Mouse (Mus musculus) neural tube, embryonic 12.5 days (tissue): Measurements from ENCODE around the gene Emc1. TPM values are rescaled to one million over a fixed set of nuclear protein-coding genes. Genes with fewer than 3 reads are reported as not detected.
A peak's percentile ranks its signal among the peaks of the same experiment; 100 is the strongest.

Source experiments
- ATAC-seq: fragments of 200-750 bp; cut with Nextera tagmentation; 2 replicates; pipeline ENCODE4 v1.8.0; 2017; ENCODE audit warnings: low read depth, mild to moderate bottlenecking, moderate TSS enrichment, moderate library complexity; ENCODE audit not compliant: low FRiP score
- H3K27ac ChIP-seq: fragments of 300-500 bp; sonication (generic); 2 replicates; pipeline ENCODE4 v1.5.1; 2016
- H3K27me3 ChIP-seq: fragments of 300-500 bp; sonication (generic); replicated peaks from 2 replicates; pipeline ENCODE4 v1.6.1; 2016; ENCODE audit warnings: mild to moderate bottlenecking
- H3K36me3 ChIP-seq: fragments of 300-500 bp; sonication (generic); 2 replicates; pipeline ENCODE4 v1.6.1; 2016; ENCODE audit warnings: mild to moderate bottlenecking
- H3K4me1 ChIP-seq: fragments of 300-500 bp; sonication (generic); 2 replicates; pipeline ENCODE4 v1.6.1; 2016
- H3K4me2 ChIP-seq: fragments of 300-500 bp; sonication (generic); replicated peaks from 2 replicates; pipeline ENCODE4 v1.6.1; 2016; ENCODE audit warnings: mild to moderate bottlenecking
- H3K4me3 ChIP-seq: fragments of 300-500 bp; sonication (generic); 2 replicates; pipeline ENCODE4 v1.5.1; 2016
- H3K9ac ChIP-seq: fragments of 300-500 bp; sonication (generic); 2 replicates; pipeline ENCODE4 v1.6.1; 2016; ENCODE audit warnings: mild to moderate bottlenecking
- H3K9me3 ChIP-seq: fragments of 300-500 bp; sonication (generic); 2 replicates; pipeline ENCODE4 v1.6.1; 2016; ENCODE audit warnings: mild to moderate bottlenecking
- WGBS: fragments of 180-500 bp; shearing (Covaris S2); methylation state at CpG from one replicate; pipeline ENCODE4 v1.1.7; 2016; 5-methylcytosine and 5-hydroxymethylcytosine counted together
- polyA plus RNA-seq: library from polyadenylated mRNA; unstranded; fragments of >200 nt; fragmentation: Nextera tagmentation; extraction: Ambion mirVana; gene quantifications from 2 replicates; pipeline ENCODE4 v1.2.1, GENCODE M21; 2016

Gene Emc1
- 42.3 and 43.6 TPM in 2 replicates for polyA plus RNA-seq

DNA sequence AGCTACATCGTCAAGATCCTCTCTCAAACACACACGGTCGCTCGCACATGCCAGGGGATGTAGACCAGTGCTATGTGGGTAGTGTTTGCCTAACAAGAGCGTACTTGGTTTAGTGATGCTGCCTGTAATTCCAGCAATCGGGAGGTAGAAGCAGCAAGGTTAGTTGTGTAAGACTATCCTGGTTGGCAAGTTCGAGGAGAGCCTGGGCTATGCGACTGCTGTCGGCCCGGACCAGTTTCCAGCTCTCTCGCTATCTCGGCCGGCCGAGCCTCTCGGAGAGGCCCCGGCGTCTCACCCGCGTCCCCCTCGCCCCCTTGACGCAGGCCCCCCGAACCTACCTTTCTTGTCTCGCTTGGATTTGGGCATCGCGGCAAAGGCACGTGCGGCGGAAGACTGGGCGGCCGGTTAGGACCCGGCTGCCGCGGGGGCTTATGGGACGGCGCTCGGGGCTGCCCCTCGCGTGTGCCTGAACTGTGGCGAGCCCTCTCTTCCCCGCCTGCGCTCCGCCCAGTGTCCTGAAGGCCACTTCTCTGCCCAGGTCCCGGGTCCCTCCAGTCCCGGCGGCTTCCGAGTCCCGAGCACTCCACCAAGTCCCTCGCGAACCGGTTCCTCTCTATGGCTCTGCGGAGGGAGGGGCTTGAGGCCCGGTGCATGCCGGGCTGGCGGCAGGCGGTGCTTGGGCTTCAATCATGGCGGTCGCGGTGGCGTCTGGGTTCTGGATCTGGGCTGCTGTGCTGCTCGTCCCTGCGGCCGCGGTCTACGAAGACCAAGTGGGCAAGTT is at the start of gene Emc1, which contains the start of the genes Mrto4 and Ubr4:
Gene Emc1, plus strand, starts transcription at position 657 of the 781 bp plus-strand sequence.
Gene Mrto4, minus strand, starts transcription at position 646 of the 781 bp plus-strand sequence.
Gene Ubr4, plus strand, starts transcription at position 679 of the 781 bp plus-strand sequence.
- Histone ChIP-seq H3K4me1 (peaks cover 21% of the 10 kb centered on the region), H3K9ac (peak within 1 kb of the TSS; percentile 90), H3K4me3 (peak within 1 kb of the TSS; percentile 88), H3K36me3 (peaks cover 53% of the 10 kb centered on the region), H3K27ac (peak within 1 kb of the TSS; percentile 90), H3K9me3 (no peaks in the 10 kb centered on the region), H3K27me3 (no peaks in the 10 kb centered on the region), H3K4me2 (peak within 1 kb of the TSS; percentile 91)
- ATAC-seq: peak; percentile 95
- WGBS: under 1% methylated on average over 64 of the region's 64 CpGs

DNA sequence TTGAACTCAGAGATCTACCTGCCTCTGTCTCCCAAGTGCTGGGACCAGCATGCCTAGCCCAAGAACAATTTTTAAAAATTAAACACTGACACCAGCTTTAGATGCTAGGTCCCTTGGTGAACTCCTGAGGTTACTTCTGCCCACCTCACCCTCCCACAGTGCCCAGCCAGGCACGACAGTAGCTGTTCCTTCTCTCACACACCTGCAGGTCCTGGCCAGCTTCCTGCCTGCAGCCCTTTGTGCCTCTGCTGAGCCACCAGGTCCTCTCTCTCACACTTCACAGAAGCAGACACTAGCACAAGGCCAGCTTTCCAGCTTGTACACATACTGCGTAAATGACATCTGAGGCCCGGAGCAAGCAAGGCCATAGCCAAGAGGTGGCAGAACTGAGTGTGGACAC is 46.9 kb upstream of the Emc1 start:
- peaks cover 9% of the 10 kb centered on the region for H3K4me1 ChIP-seq
- no peak overlapping the region for H3K27ac ChIP-seq
- H3K4me2 ChIP-seq: no peak overlapping the region
- H3K4me3 ChIP-seq: no peak overlapping the region
- H3K9me3 ChIP-seq: no peaks in the 10 kb centered on the region
- H3K27me3 ChIP-seq: no peaks in the 10 kb centered on the region
- no peak overlapping the region for H3K9ac ChIP-seq
- no peak for ATAC-seq
- peaks cover 35% of the 10 kb centered on the region for H3K36me3 ChIP-seq
- 95% methylated on average over 3 of the region's 3 CpGs for WGBS

- Histone ChIP-seq H3K9ac (no peak overlapping the region), H3K4me2 (no peak overlapping the region)
- 89% methylated on average over 5 of the region's 5 CpGs for WGBS
Measured at GRCm38 (mm10) chr4:139307916-139308315, 44.5 kb upstream of the Emc1 start.

GRCm38 (mm10) chr4:139309651-139310050 is 42.7 kb upstream of the Emc1 start:
- peaks cover 20% of the 10 kb centered on the region for H3K4me1 ChIP-seq
- no peak overlapping the region for H3K27ac ChIP-seq
- H3K27me3 ChIP-seq: no peaks in the 10 kb centered on the region
- peaks cover 18% of the 10 kb centered on the region for H3K36me3 ChIP-seq
- H3K9ac ChIP-seq: peak overlapping the region; percentile 90
- no peaks in the 10 kb centered on the region for H3K9me3 ChIP-seq
- peak overlapping the region; percentile 90 for H3K4me3 ChIP-seq
- ATAC-seq: no peak
- 20% methylated on average over 6 of the region's 6 CpGs for WGBS
- H3K4me2 ChIP-seq: peak overlapping the region; percentile 99

More at GRCm38 (mm10) chr4:139307916-139308315, 44.5 kb upstream of the Emc1 start:
- no peaks in the 10 kb centered on the region for H3K9me3 ChIP-seq
- no peaks in the 10 kb centered on the region for H3K27me3 ChIP-seq
- peaks cover 15% of the 10 kb centered on the region for H3K36me3 ChIP-seq
- no peak for ATAC-seq
- no peak overlapping the region for H3K4me3 ChIP-seq
- H3K27ac ChIP-seq: no peak overlapping the region
- peaks cover 20% of the 10 kb centered on the region for H3K4me1 ChIP-seq

GRCm38 (mm10) chr4:139310171-139310898 is 42.1 kb upstream of the Emc1 start, which contains the start of the genes Pqlc2 and Akr7a5:
Pqlc2 (minus strand) TSS chr4:139310708.
Akr7a5 (plus strand) TSS chr4:139310744.
- Histone ChIP-seq H3K4me1 (peaks cover 20% of the 10 kb centered on the region), H3K9ac (peak within 1 kb of the TSS; percentile 90), H3K9me3 (no peaks in the 10 kb centered on the region), H3K4me3 (peak within 1 kb of the TSS; percentile 90), H3K36me3 (peaks cover 19% of the 10 kb centered on the region), H3K27ac (peak within 1 kb of the TSS; percentile 42; the same call in 1 of the 2 replicates), H3K27me3 (no peaks in the 10 kb centered on the region), H3K4me2 (peak within 1 kb of the TSS; percentile 99)
- ATAC-seq: peak; percentile 85
- under 1% methylated on average over 62 of the region's 63 CpGs for WGBS

- H3K4me1 ChIP-seq: peaks cover 20% of the 10 kb centered on the region
- peak overlapping the region; percentile 42; the same call in 1 of the 2 replicates for H3K27ac ChIP-seq
- no peaks in the 10 kb centered on the region for H3K27me3 ChIP-seq
- under 1% methylated on average over 53 of the region's 53 CpGs for WGBS
- H3K4me3 ChIP-seq: peak overlapping the region; percentile 90
- peak; percentile 26 for ATAC-seq
- peak overlapping the region; percentile 90 for H3K9ac ChIP-seq
- peak overlapping the region; percentile 99 for H3K4me2 ChIP-seq
- peaks cover 21% of the 10 kb centered on the region for H3K36me3 ChIP-seq
- H3K9me3 ChIP-seq: no peaks in the 10 kb centered on the region
Measured at GRCm38 (mm10) chr4:139310899-139311701, 41.3 kb upstream of the Emc1 start.

DNA sequence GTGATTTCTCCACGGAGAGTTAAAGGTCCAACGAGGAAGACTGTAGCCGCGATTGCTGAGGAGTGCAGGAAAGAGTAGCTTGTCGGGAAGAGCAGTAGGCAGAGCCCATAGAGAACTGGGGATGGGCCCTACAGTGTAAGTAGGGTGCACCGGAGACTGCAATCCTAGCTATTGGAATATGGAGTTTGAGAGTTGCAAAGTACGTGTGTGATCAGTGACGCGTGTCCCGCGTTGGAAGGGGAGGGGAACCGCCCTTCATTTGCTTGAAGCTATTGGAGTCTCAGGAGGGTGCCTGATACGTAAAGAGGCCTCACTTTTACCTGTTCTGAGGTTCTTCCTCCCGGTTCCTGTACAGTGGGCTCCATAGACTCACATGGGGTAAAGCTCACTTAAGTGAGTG is 40.7 kb upstream of the Emc1 start:
- 27% methylated on average over 14 of the region's 14 CpGs for WGBS
- no peak for ATAC-seq
- H3K4me2 ChIP-seq: peak overlapping the region; percentile 99
- H3K36me3 ChIP-seq: peaks cover 16% of the 10 kb centered on the region; the same call in 1 of the 2 replicates
- no peaks in the 10 kb centered on the region for H3K27me3 ChIP-seq
- H3K9me3 ChIP-seq: no peaks in the 10 kb centered on the region
- H3K4me1 ChIP-seq: peaks cover 20% of the 10 kb centered on the region
- peak overlapping the region; percentile 90 for H3K9ac ChIP-seq
- H3K4me3 ChIP-seq: peak overlapping the region; percentile 90
- H3K27ac ChIP-seq: no peak overlapping the region

DNA sequence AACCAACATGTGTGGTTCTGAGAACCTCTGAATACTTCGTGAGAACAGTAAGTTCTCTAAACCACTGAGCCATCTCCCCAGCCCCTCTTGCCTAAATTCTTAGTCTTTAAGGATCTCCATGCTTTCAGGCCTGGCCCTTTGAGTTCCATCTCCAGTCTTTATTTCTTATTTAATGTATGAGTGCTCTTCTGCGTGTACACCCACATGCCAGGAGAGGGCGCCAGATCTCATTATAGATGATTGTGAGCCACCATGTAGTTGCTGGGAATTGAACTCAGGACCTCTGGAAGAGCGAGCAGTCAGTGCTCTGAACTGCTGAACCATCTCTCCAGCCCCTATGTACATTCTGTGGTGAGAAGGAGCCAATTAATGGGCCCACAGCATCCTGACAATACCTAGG is 39.8 kb upstream of the Emc1 start:
- ATAC-seq: no peak
- peaks cover 20% of the 10 kb centered on the region for H3K4me1 ChIP-seq
- H3K4me2 ChIP-seq: no peak overlapping the region
- WGBS: 66% methylated on average over 4 of the region's 4 CpGs
- no peaks in the 10 kb centered on the region for H3K9me3 ChIP-seq
- H3K27me3 ChIP-seq: no peaks in the 10 kb centered on the region
- peaks cover 22% of the 10 kb centered on the region for H3K36me3 ChIP-seq
- no peak overlapping the region for H3K9ac ChIP-seq
- no peak overlapping the region for H3K27ac ChIP-seq
- H3K4me3 ChIP-seq: no peak overlapping the region

GRCm38 (mm10) chr4:139318449-139318848 is 33.9 kb upstream of the Emc1 start:
- no peaks in the 10 kb centered on the region for H3K27me3 ChIP-seq
- 94% methylated on average over 11 of the region's 11 CpGs for WGBS
- H3K4me2 ChIP-seq: no peak overlapping the region
- no peak overlapping the region for H3K27ac ChIP-seq
- H3K36me3 ChIP-seq: peaks cover 34% of the 10 kb centered on the region
- no peak for ATAC-seq
- no peak overlapping the region for H3K9ac ChIP-seq
- H3K9me3 ChIP-seq: no peaks in the 10 kb centered on the region
- H3K4me3 ChIP-seq: no peak overlapping the region
- H3K4me1 ChIP-seq: no peaks in the 10 kb centered on the region

- no peaks in the 10 kb centered on the region for H3K27me3 ChIP-seq
- H3K27ac ChIP-seq: no peak overlapping the region
- no peaks in the 10 kb centered on the region for H3K9me3 ChIP-seq
- no peak overlapping the region for H3K9ac ChIP-seq
- WGBS: 94% methylated on average over 4 of the region's 4 CpGs
- no peak overlapping the region for H3K4me2 ChIP-seq
- ATAC-seq: no peak
- no peaks in the 10 kb centered on the region for H3K4me1 ChIP-seq
- no peak overlapping the region for H3K4me3 ChIP-seq
- peaks cover 28% of the 10 kb centered on the region for H3K36me3 ChIP-seq
Measured at GRCm38 (mm10) chr4:139319740-139320139, 32.6 kb upstream of the Emc1 start.

DNA sequence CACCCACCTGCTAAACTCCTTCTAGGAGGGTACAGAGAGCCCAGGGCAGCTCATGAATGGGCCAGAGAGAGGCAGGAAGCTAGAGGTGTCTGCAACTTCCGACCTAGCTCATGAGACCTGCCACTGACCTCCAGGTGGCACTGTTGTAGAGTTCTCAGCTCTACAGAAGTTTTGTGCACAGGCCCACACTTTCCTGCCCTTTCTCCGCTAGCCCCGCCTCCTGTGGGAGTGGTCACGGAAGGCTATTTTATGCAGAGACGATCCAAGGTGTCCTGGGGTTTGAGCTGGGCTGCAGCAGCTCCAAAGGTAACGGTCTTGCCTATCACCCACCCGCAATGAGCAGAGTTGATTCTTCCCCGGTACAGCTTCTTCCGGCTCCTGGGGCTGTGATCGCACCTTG is 21.8 kb upstream of the Emc1 start:
- H3K4me1 ChIP-seq: no peaks in the 10 kb centered on the region
- WGBS: 7% methylated on average over 10 of the region's 10 CpGs
- ATAC-seq: no peak
- H3K36me3 ChIP-seq: no peaks in the 10 kb centered on the region
- no peak overlapping the region for H3K9ac ChIP-seq
- no peak overlapping the region for H3K27ac ChIP-seq
- peak overlapping the region; percentile 48 for H3K4me2 ChIP-seq
- no peaks in the 10 kb centered on the region for H3K27me3 ChIP-seq
- no peaks in the 10 kb centered on the region for H3K9me3 ChIP-seq
- H3K4me3 ChIP-seq: no peak overlapping the region
